Mouse (Mus musculus): Measurements from ENCODE around the gene Tubgcp2. TPM values are rescaled to one million over a fixed set of nuclear protein-coding genes. Genes with fewer than 3 reads are reported as not detected.

Gene Tubgcp2
- polyA plus RNA-seq, 1 experiment from 2014 or later: 58.0 TPM

- 0 out of 2 replicates have a peak, but pooled peaks have one; percentile 10 for ATAC-seq (replicated peaks; ENCODE audit: low FRiP score)
- peaks cover 84% of the 10 kb centered on the region for H3K27me3 ChIP-seq
- no peaks in the 10 kb centered on the region for H3K36me3 ChIP-seq
- WGBS: 1% methylated on average over 47 of the region's 47 CpGs
- no peak overlapping the region for H3K27ac ChIP-seq
- H3K9ac ChIP-seq: peak overlapping the region; percentile 39
- no peaks in the 10 kb centered on the region for H3K9me3 ChIP-seq (replicated peaks)
- peaks cover 31% of the 10 kb centered on the region for H3K4me1 ChIP-seq
- H3K4me2 ChIP-seq: peak overlapping the region; percentile 88
- H3K4me3 ChIP-seq (replicated peaks): peak overlapping the region; percentile 46
These were observed 24.7 kb upstream of the Tubgcp2 start for GRCm38 (mm10) chr7:140060936-140061831.

- peaks cover 95% of the 10 kb centered on the region for H3K27me3 ChIP-seq
- H3K36me3 ChIP-seq: no peaks in the 10 kb centered on the region
- peaks cover 31% of the 10 kb centered on the region for H3K4me1 ChIP-seq
- ATAC-seq (replicated peaks; ENCODE audit: low FRiP score): no peak
- H3K4me3 ChIP-seq (replicated peaks): no peak overlapping the region
- H3K4me2 ChIP-seq: no peak overlapping the region
- H3K9ac ChIP-seq: no peak overlapping the region
- H3K27ac ChIP-seq: no peak overlapping the region
- 54% methylated on average over 4 of the region's 4 CpGs for WGBS
- H3K9me3 ChIP-seq (replicated peaks): no peaks in the 10 kb centered on the region
These were observed 23.1 kb upstream of the Tubgcp2 start for GRCm38 (mm10) chr7:140059601-140060000.

- H3K4me3 ChIP-seq (replicated peaks): peak overlapping the region; percentile 49
- peak overlapping the region; percentile 21; the same call in 1 of the 2 replicates for H3K9ac ChIP-seq
- H3K27me3 ChIP-seq: peaks cover 93% of the 10 kb centered on the region
- peaks cover 31% of the 10 kb centered on the region for H3K4me1 ChIP-seq
- H3K9me3 ChIP-seq (replicated peaks): no peaks in the 10 kb centered on the region
- 16% methylated on average over 7 of the region's 7 CpGs for WGBS
- ATAC-seq (replicated peaks; ENCODE audit: low FRiP score): no peak
- H3K36me3 ChIP-seq: no peaks in the 10 kb centered on the region
- peak overlapping the region; percentile 78 for H3K4me2 ChIP-seq
- H3K27ac ChIP-seq: no peak overlapping the region
These were observed 22.1 kb upstream of the Tubgcp2 start for GRCm38 (mm10) chr7:140058528-140058927.

- no peak overlapping the region for H3K27ac ChIP-seq
- H3K9ac ChIP-seq: peak overlapping the region; percentile 43
- H3K9me3 ChIP-seq (replicated peaks): no peaks in the 10 kb centered on the region
- H3K4me1 ChIP-seq: peaks cover 31% of the 10 kb centered on the region
- 3% methylated on average over 53 of the region's 53 CpGs for WGBS
- H3K4me3 ChIP-seq (replicated peaks): peak overlapping the region; percentile 49
- H3K27me3 ChIP-seq: peaks cover 96% of the 10 kb centered on the region
- H3K4me2 ChIP-seq: peak overlapping the region; percentile 78
- no peaks in the 10 kb centered on the region for H3K36me3 ChIP-seq
- peak; percentile 73 for ATAC-seq (replicated peaks; ENCODE audit: low FRiP score)
These were observed 21.2 kb upstream of the Tubgcp2 start for GRCm38 (mm10) chr7:140057413-140058407.

GRCm38 (mm10) chr7:140054124-140054523 lies 17.7 kb upstream of the Tubgcp2 start:
- H3K36me3 ChIP-seq: no peaks in the 10 kb centered on the region
- H3K27me3 ChIP-seq: peaks cover 96% of the 10 kb centered on the region
- H3K4me1 ChIP-seq: peaks cover 20% of the 10 kb centered on the region
- no peak overlapping the region for H3K27ac ChIP-seq
- no peak overlapping the region for H3K4me3 ChIP-seq (replicated peaks)
- H3K4me2 ChIP-seq: no peak overlapping the region
- no peak overlapping the region for H3K9ac ChIP-seq
- WGBS: 78% methylated on average over 4 of the region's 4 CpGs
- H3K9me3 ChIP-seq (replicated peaks): no peaks in the 10 kb centered on the region
- ATAC-seq (replicated peaks; ENCODE audit: low FRiP score): no peak

GRCm38 (mm10) chr7:140049115-140049689 lies 12.7 kb upstream of the Tubgcp2 start:
- Histone ChIP-seq H3K9ac (no peak overlapping the region), H3K27ac (no peak overlapping the region), H3K4me1 (peaks cover 25% of the 10 kb centered on the region), H3K36me3 (no peaks in the 10 kb centered on the region), H3K4me3 (replicated peaks) (peak overlapping the region; percentile 43), H3K27me3 (peaks cover 98% of the 10 kb centered on the region), H3K9me3 (replicated peaks) (no peaks in the 10 kb centered on the region), H3K4me2 (peak overlapping the region; percentile 75)
- under 1% methylated on average over 34 of the region's 34 CpGs for WGBS
- ATAC-seq (replicated peaks; ENCODE audit: low FRiP score): peak; percentile 74

GRCm38 (mm10) chr7:140048361-140049114 lies 12.1 kb upstream of the Tubgcp2 start, which contains the start of gene Msx3:
Gene Msx3, minus strand, starts transcription at chr7:140049089.
- Histone ChIP-seq H3K36me3 (no peaks in the 10 kb centered on the region), H3K4me1 (peaks cover 25% of the 10 kb centered on the region), H3K27me3 (peaks cover 96% of the 10 kb centered on the region), H3K4me3 (replicated peaks) (peak within 1 kb of the TSS; percentile 43), H3K9ac (peak within 1 kb of the TSS; percentile 23; the same call in 1 of the 2 replicates), H3K4me2 (peak within 1 kb of the TSS; percentile 75), H3K27ac (no peak within 1 kb of the TSS), H3K9me3 (replicated peaks) (no peaks in the 10 kb centered on the region)
- WGBS: under 1% methylated on average over 56 of the region's 56 CpGs
- ATAC-seq (replicated peaks; ENCODE audit: low FRiP score): peak; percentile 19; the same call in 1 of the 2 replicates

- Histone ChIP-seq H3K4me3 (replicated peaks) (peak overlapping the region; percentile 43), H3K4me2 (peak overlapping the region; percentile 75), H3K27me3 (peaks cover 89% of the 10 kb centered on the region), H3K4me1 (peaks cover 25% of the 10 kb centered on the region), H3K27ac (no peak overlapping the region), H3K9ac (peak overlapping the region; percentile 23; the same call in 1 of the 2 replicates), H3K36me3 (no peaks in the 10 kb centered on the region), H3K9me3 (replicated peaks) (no peaks in the 10 kb centered on the region)
- WGBS: under 1% methylated on average over 33 of the region's 33 CpGs
- ATAC-seq (replicated peaks; ENCODE audit: low FRiP score): peak; percentile 30; the same call in 1 of the 2 replicates
These were observed 11.4 kb upstream of the Tubgcp2 start for GRCm38 (mm10) chr7:140047811-140048311.

- no peak overlapping the region for H3K27ac ChIP-seq
- H3K9ac ChIP-seq: no peak overlapping the region
- no peak overlapping the region for H3K4me3 ChIP-seq (replicated peaks)
- peaks cover 66% of the 10 kb centered on the region for H3K27me3 ChIP-seq
- no peak overlapping the region for H3K4me2 ChIP-seq
- peaks cover 25% of the 10 kb centered on the region for H3K4me1 ChIP-seq
- peaks cover 8% of the 10 kb centered on the region for H3K36me3 ChIP-seq
- 86% methylated on average over 4 of the region's 4 CpGs for WGBS
- no peaks in the 10 kb centered on the region for H3K9me3 ChIP-seq (replicated peaks)
- no peak for ATAC-seq (replicated peaks; ENCODE audit: low FRiP score)
These were observed 9.1 kb upstream of the Tubgcp2 start for GRCm38 (mm10) chr7:140045546-140045945.

GRCm38 (mm10) chr7:140042728-140043127 lies 6.3 kb upstream of the Tubgcp2 start:
- no peak overlapping the region for H3K9ac ChIP-seq
- WGBS: 54% methylated on average over 3 of the region's 3 CpGs
- H3K27me3 ChIP-seq: peaks cover 38% of the 10 kb centered on the region
- H3K9me3 ChIP-seq (replicated peaks): no peaks in the 10 kb centered on the region
- no peak overlapping the region for H3K4me2 ChIP-seq
- peaks cover 17% of the 10 kb centered on the region for H3K36me3 ChIP-seq
- no peak overlapping the region for H3K4me3 ChIP-seq (replicated peaks)
- no peak for ATAC-seq (replicated peaks; ENCODE audit: low FRiP score)
- H3K4me1 ChIP-seq: peaks cover 3% of the 10 kb centered on the region
- no peak overlapping the region for H3K27ac ChIP-seq
